ENCODE assay signal across 10 mouse cellular contexts in genomic region chr1:134095033-134095612, GRCm38 (mm10). TPM values are rescaled to one million over a fixed set of nuclear protein-coding genes. Genes with fewer than 3 reads are reported as not detected.
DNase-seq lines count a peak whose midpoint lies in the region; ATAC-seq lines count a peak whose summit lies in the region.
"Had no signal": no experiment of that assay in that cellular context is flagged by ENCODE, and none has a peak within 500 bp of the region (broad histone marks: within the 10 kb centered on the region; RNA-seq: fewer than 3 reads in every experiment).

No protein-coding gene starts in this region.

- H3K4me1 ChIP-seq in hindbrain, embryonic 10.5 days (replicated peaks) = peaks cover 79% of the 10 kb centered on the region
- peaks cover 41% of the 10 kb centered on the region for H3K4me1 ChIP-seq in hindbrain, embryonic 16.5 days (ENCODE audit: control insufficient read depth, insufficient read depth, low read depth, low read length)
- H3K4me1 ChIP-seq in neural tube, embryonic 13.5 days (replicated peaks) = peaks cover 80% of the 10 kb centered on the region
- H3K4me1 ChIP-seq in neural tube, embryonic 15.5 days = peaks cover 56% of the 10 kb centered on the region
- H3K4me1 ChIP-seq in hindbrain, embryonic 12.5 days = peaks cover 77% of the 10 kb centered on the region
- H3K4me1 ChIP-seq in stomach, embryonic 16.5 days (ENCODE audit: control insufficient read depth, insufficient read depth, low read length) = peaks cover 74% of the 10 kb centered on the region

- H3K36me3 ChIP-seq in hindbrain, embryonic 10.5 days = no peaks in the 10 kb centered on the region
- H3K36me3 ChIP-seq in hindbrain, embryonic 16.5 days (ENCODE audit: control insufficient read depth, insufficient read depth, low read length) = no peaks in the 10 kb centered on the region
- no peaks in the 10 kb centered on the region for H3K36me3 ChIP-seq in neural tube, embryonic 13.5 days
- no peaks in the 10 kb centered on the region for H3K36me3 ChIP-seq in neural tube, embryonic 15.5 days
- no peaks in the 10 kb centered on the region for H3K36me3 ChIP-seq in hindbrain, embryonic 12.5 days
- no peaks in the 10 kb centered on the region for H3K36me3 ChIP-seq in stomach, embryonic 16.5 days (ENCODE audit: control insufficient read depth, insufficient read depth, low read length)

- 63% methylated on average over 7 of the region's 7 CpGs for WGBS in hindbrain, embryonic 10.5 days
- 67% methylated on average over 7 of the region's 7 CpGs for WGBS in hindbrain, embryonic 16.5 days
- 64% methylated on average over 7 of the region's 7 CpGs for WGBS in neural tube, embryonic 13.5 days
- WGBS in neural tube, embryonic 15.5 days = 68% methylated on average over 7 of the region's 7 CpGs
- WGBS in hindbrain, embryonic 12.5 days = 60% methylated on average over 7 of the region's 7 CpGs
- 64% methylated on average over 7 of the region's 7 CpGs for WGBS in stomach, embryonic 16.5 days

- DNase-seq in hindbrain, embryonic 10.5 days (ENCODE audit: low spot score) = no peak
- no peak for DNase-seq in adrenal gland, postnatal 14 days
- no peak for DNase-seq in cerebellum, postnatal 25 days
- DNase-seq: kidney, postnatal 4 days had no signal

- no peak overlapping the region for H3K4me3 ChIP-seq in hindbrain, embryonic 10.5 days
- no peak overlapping the region for H3K4me3 ChIP-seq in hindbrain, embryonic 16.5 days (ENCODE audit: low read length)
- H3K4me3 ChIP-seq in neural tube, embryonic 13.5 days = no peak overlapping the region
- H3K4me3 ChIP-seq in neural tube, embryonic 15.5 days (replicated peaks) = no peak overlapping the region
- H3K4me3 ChIP-seq in hindbrain, embryonic 12.5 days = no peak overlapping the region
- H3K4me3 ChIP-seq in stomach, embryonic 16.5 days (replicated peaks; ENCODE audit: low read length) = no peak overlapping the region

- H3K9me3 ChIP-seq in hindbrain, embryonic 10.5 days = no peaks in the 10 kb centered on the region
- no peaks in the 10 kb centered on the region for H3K9me3 ChIP-seq in hindbrain, embryonic 16.5 days (ENCODE audit: control insufficient read depth, low read length)
- H3K9me3 ChIP-seq in neural tube, embryonic 13.5 days = no peaks in the 10 kb centered on the region
- no peaks in the 10 kb centered on the region for H3K9me3 ChIP-seq in neural tube, embryonic 15.5 days (replicated peaks)
- H3K9me3 ChIP-seq in hindbrain, embryonic 12.5 days (replicated peaks) = no peaks in the 10 kb centered on the region
- no peaks in the 10 kb centered on the region for H3K9me3 ChIP-seq in stomach, embryonic 16.5 days (replicated peaks; ENCODE audit: control insufficient read depth, low read length)

- H3K27ac ChIP-seq in hindbrain, embryonic 10.5 days = peak overlapping the region; percentile 88
- H3K27ac ChIP-seq in hindbrain, embryonic 16.5 days (ENCODE audit: low read depth, low read length) = no peak overlapping the region; the same call in 1 of the 2 replicates
- H3K27ac ChIP-seq in neural tube, embryonic 13.5 days (replicated peaks) = peak overlapping the region; percentile 92
- H3K27ac ChIP-seq in neural tube, embryonic 15.5 days (replicated peaks) = no peak overlapping the region
- H3K27ac ChIP-seq in hindbrain, embryonic 12.5 days = peak overlapping the region; percentile 85
- H3K27ac ChIP-seq in stomach, embryonic 16.5 days (ENCODE audit: low read length) = peak overlapping the region; percentile 98
- H3K27ac ChIP-seq: liver, embryonic 14.5 days had no signal

- H3K4me2 ChIP-seq in hindbrain, embryonic 16.5 days (ENCODE audit: low read length) = no peak overlapping the region
- H3K4me2 ChIP-seq in neural tube, embryonic 13.5 days = no peak overlapping the region
- no peak overlapping the region for H3K4me2 ChIP-seq in neural tube, embryonic 15.5 days
- H3K4me2 ChIP-seq in hindbrain, embryonic 12.5 days (replicated peaks) = 0 out of 2 replicates have a peak overlapping the region, but pooled peaks have one; percentile 8
- peak overlapping the region; percentile 28 for H3K4me2 ChIP-seq in stomach, embryonic 16.5 days (ENCODE audit: low read depth, low read length)

- peaks cover 4% of the 10 kb centered on the region for H3K27me3 ChIP-seq in hindbrain, embryonic 10.5 days (ENCODE audit: insufficient read depth, poor library complexity, severe bottlenecking)
- H3K27me3 ChIP-seq in hindbrain, embryonic 16.5 days (replicated peaks; ENCODE audit: control insufficient read depth, insufficient read depth, low read length) = no peaks in the 10 kb centered on the region
- H3K27me3 ChIP-seq in neural tube, embryonic 13.5 days = no peaks in the 10 kb centered on the region
- no peaks in the 10 kb centered on the region for H3K27me3 ChIP-seq in neural tube, embryonic 15.5 days (replicated peaks)
- no peaks in the 10 kb centered on the region for H3K27me3 ChIP-seq in hindbrain, embryonic 12.5 days
- H3K27me3 ChIP-seq in stomach, embryonic 16.5 days (ENCODE audit: control insufficient read depth, insufficient read depth, low read length) = no peaks in the 10 kb centered on the region

- no peak for ATAC-seq in hindbrain, embryonic 16.5 days
- ATAC-seq in neural tube, embryonic 13.5 days (ENCODE audit: low read depth) = no peak
- ATAC-seq in neural tube, embryonic 15.5 days (ENCODE audit: low FRiP score) = no peak
- ATAC-seq in hindbrain, embryonic 12.5 days (ENCODE audit: low FRiP score) = no peak
- no peak for ATAC-seq in stomach, embryonic 16.5 days (ENCODE audit: insufficient read depth, low FRiP score)

- no peak overlapping the region for H3K9ac ChIP-seq in hindbrain, embryonic 16.5 days (ENCODE audit: low read depth, low read length)
- H3K9ac ChIP-seq in neural tube, embryonic 13.5 days = no peak overlapping the region
- no peak overlapping the region for H3K9ac ChIP-seq in neural tube, embryonic 15.5 days (replicated peaks)
- H3K9ac ChIP-seq in hindbrain, embryonic 12.5 days = no peak overlapping the region
- H3K9ac ChIP-seq in stomach, embryonic 16.5 days (ENCODE audit: low read length) = peak overlapping the region; percentile 59
- H3K9ac ChIP-seq: liver, embryonic 14.5 days had no signal

RNA-seq across cellular contexts. Expression of gene Chit1, which starts 15.9 kb away (rescaled TPM):
- not detected in 2 replicates for polyA plus RNA-seq in hindbrain, embryonic 10.5 days (2016; fragmentation: Nextera tagmentation; extraction: Ambion mirVana)
- polyA plus RNA-seq in hindbrain, embryonic 16.5 days (2015; fragmentation: Nextera tagmentation; extraction: Ambion mirVana) = 0.15 and 0.73 TPM in 2 replicates
- polyA plus RNA-seq in neural tube, embryonic 13.5 days (2015; fragmentation: Nextera tagmentation; extraction: Ambion mirVana) = 0.45 and 0.81 TPM in 2 replicates
- 0.87 and 0.89 TPM in 2 replicates for polyA plus RNA-seq in neural tube, embryonic 15.5 days (2015; fragmentation: Nextera tagmentation; extraction: Ambion mirVana)
- polyA plus RNA-seq in hindbrain, embryonic 12.5 days (2016; fragmentation: Nextera tagmentation; extraction: Ambion mirVana) = 0.13 TPM in 1 of 2 replicates, not detected in the other
- 4.8 and 8.4 TPM in 2 replicates for polyA plus RNA-seq in stomach, embryonic 16.5 days (2015; fragmentation: Nextera tagmentation; extraction: Ambion mirVana)
- total RNA-seq in adrenal gland, postnatal 14 days (2021) = not detected in 2 replicates

RNA-seq across cellular contexts. Expression of gene Btg2, which starts 16.2 kb away (rescaled TPM):
- polyA plus RNA-seq in hindbrain, embryonic 10.5 days (2016; fragmentation: Nextera tagmentation; extraction: Ambion mirVana) = 100.0 and 117 TPM in 2 replicates
- polyA plus RNA-seq in hindbrain, embryonic 16.5 days (2015; fragmentation: Nextera tagmentation; extraction: Ambion mirVana) = 28.0 and 28.5 TPM in 2 replicates
- polyA plus RNA-seq in neural tube, embryonic 13.5 days (2015; fragmentation: Nextera tagmentation; extraction: Ambion mirVana) = 49.0 and 55.3 TPM in 2 replicates
- 20.6 and 29.3 TPM in 2 replicates for polyA plus RNA-seq in neural tube, embryonic 15.5 days (2015; fragmentation: Nextera tagmentation; extraction: Ambion mirVana)
- polyA plus RNA-seq in hindbrain, embryonic 12.5 days (2016; fragmentation: Nextera tagmentation; extraction: Ambion mirVana) = 90.4 and 105 TPM in 2 replicates
- polyA plus RNA-seq in stomach, embryonic 16.5 days (2015; fragmentation: Nextera tagmentation; extraction: Ambion mirVana) = 98.5 and 110 TPM in 2 replicates
- total RNA-seq in adrenal gland, postnatal 14 days (2021) = 36.7 and 58.2 TPM in 2 replicates

RNA-seq across cellular contexts. Expression of gene Fmod, which starts 58.1 kb away (rescaled TPM):
- polyA plus RNA-seq in hindbrain, embryonic 10.5 days (2016; fragmentation: Nextera tagmentation; extraction: Ambion mirVana) = 3.6 and 9.8 TPM in 2 replicates
- 11.8 and 24.0 TPM in 2 replicates for polyA plus RNA-seq in hindbrain, embryonic 16.5 days (2015; fragmentation: Nextera tagmentation; extraction: Ambion mirVana)
- 11.1 and 14.9 TPM in 2 replicates for polyA plus RNA-seq in neural tube, embryonic 13.5 days (2015; fragmentation: Nextera tagmentation; extraction: Ambion mirVana)
- polyA plus RNA-seq in neural tube, embryonic 15.5 days (2015; fragmentation: Nextera tagmentation; extraction: Ambion mirVana) = 14.5 and 14.6 TPM in 2 replicates
- polyA plus RNA-seq in hindbrain, embryonic 12.5 days (2016; fragmentation: Nextera tagmentation; extraction: Ambion mirVana) = 12.7 and 19.8 TPM in 2 replicates
- 12.3 and 13.1 TPM in 2 replicates for polyA plus RNA-seq in stomach, embryonic 16.5 days (2015; fragmentation: Nextera tagmentation; extraction: Ambion mirVana)
- total RNA-seq in adrenal gland, postnatal 14 days (2021) = 13.9 and 15.3 TPM in 2 replicates

Comparison
In these comparisons a context has a peak if more than half of its experiments do, and no peak if none do; other contexts are left out.
1. H3K27ac ChIP-seq: peak in hindbrain, embryonic 10.5 days (single experiment), neural tube, embryonic 13.5 days (single experiment), hindbrain, embryonic 12.5 days (single experiment) and stomach, embryonic 16.5 days (single experiment); none in hindbrain, embryonic 16.5 days (single experiment) and neural tube, embryonic 15.5 days (single experiment).
2. H3K4me2 ChIP-seq: peak in hindbrain, embryonic 12.5 days (single experiment) and stomach, embryonic 16.5 days (single experiment); none in hindbrain, embryonic 16.5 days (single experiment), neural tube, embryonic 13.5 days (single experiment) and neural tube, embryonic 15.5 days (single experiment).